Mouse (Mus musculus) cortical plate, adult 2 months (tissue): ENCODE results near the gene Rab43.

Experiments
- CTCF ChIP-seq: fragments of 200-500 bp; IDR thresholded peaks from 2 replicates; pipeline ENCODE4 v1.5.1; 2011; ENCODE audit warnings: mild to moderate bottlenecking, control low read depth, low read length; ENCODE audit not compliant: insufficient read depth; ENCODE audit errors: extremely low read depth
- POLR2A ChIP-seq: fragments of 200-500 bp; IDR thresholded peaks from 2 replicates; pipeline ENCODE4 v1.6.1; 2011; ENCODE audit warnings: mild to moderate bottlenecking, low read length, control low read depth; ENCODE audit not compliant: insufficient read depth; ENCODE audit errors: extremely low read depth

- TF ChIP-seq CTCF (no peak), POLR2A (no peak)
These were observed 4.1 kb downstream of the Rab43 start for GRCm38 (mm10) chr6:87807735-87808440.
